Mouse (Mus musculus) erythroblast, embryonic 14.5 days (primary cell): Measurements from ENCODE around the gene B3gnt2.

ENCODE experiments used
- GATA1 ChIP-seq: IDR thresholded peaks from 2 replicates; pipeline ENCODE4 v1.6.1; 2012; ENCODE audit warnings: low read length, inconsistent platforms, mixed read lengths
- TAL1 ChIP-seq: IDR thresholded peaks from 3 replicates; pipeline ENCODE4 v1.6.1; 2012; ENCODE audit warnings: low read length, inconsistent platforms, mixed read lengths

- TF ChIP-seq TAL1 (no peak), GATA1 (no peak)
Observed at GRCm38 (mm10) chr11:22766238-22766637, 94.5 kb downstream of the B3gnt2 start.
